Mouse (Mus musculus) activated CD4-positive, CD25-positive, alpha-beta regulatory T cell, adult 4 months (primary cell): ENCODE results near the gene Pin4. TPM values are rescaled to one million over a fixed set of nuclear protein-coding genes. Genes with fewer than 3 reads are reported as not detected.
A peak's percentile ranks its signal among the peaks of the same experiment; 100 is the strongest.

ENCODE experiments used
- ATAC-seq: one replicate; pipeline ENCODE4 v1.8.0; 2017
- polyA plus RNA-seq, 2 experiments: library from polyadenylated mRNA; unstranded; fragments of 100-300 nt; shearing (Covaris generic); gene quantifications; one replicate each; pipeline ENCODE4 v1.2.1; 2017

Gene Pin4
- polyA plus RNA-seq, 2 experiments from 2014 or later, result 37.4 to 63.2 TPM

DNA sequence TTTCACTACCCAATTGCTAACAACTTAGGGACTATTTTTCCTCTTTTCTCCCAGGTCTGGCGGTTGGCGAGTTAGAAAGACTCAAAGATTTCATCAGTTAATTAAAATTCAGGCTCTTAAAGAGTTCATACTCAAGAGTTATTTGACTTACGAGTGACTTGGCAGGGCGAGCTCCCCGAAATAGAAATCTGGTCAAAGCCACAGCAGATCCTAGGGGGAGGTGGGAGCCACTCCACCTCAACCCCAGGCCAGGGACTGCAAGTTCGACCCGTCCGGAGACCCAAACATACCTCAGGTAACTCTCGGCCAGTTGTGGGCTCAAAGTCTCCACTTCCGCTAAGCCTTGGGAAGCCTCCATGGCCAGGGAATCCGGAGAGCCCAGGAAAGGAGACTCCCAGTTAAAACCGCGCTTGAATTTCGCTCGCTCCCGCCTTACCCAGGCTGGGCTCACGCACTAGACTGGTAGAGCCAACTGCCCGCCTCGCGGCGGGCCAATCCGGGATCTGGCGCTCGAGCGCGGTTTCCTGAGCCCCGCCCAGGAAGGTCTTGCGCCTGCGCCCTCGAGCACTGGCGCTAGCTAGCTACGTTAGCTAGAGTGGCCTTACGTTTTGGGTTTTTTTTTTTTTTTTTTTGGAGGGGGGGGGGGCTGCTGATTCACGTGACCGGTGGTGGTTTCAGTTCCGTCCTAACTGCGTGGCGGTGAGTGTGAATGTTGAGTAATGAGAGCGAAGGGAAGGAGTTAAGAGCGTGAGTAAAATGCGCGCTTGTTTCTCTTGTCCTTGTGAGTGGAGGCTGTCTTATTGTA, 37.6 kb downstream of the Pin4 start, which contains the start of gene Ercc6l:
Gene Ercc6l (minus strand): TSS at position 474 of the 805 bp plus-strand sequence.
- peak; percentile 95 for ATAC-seq

DNA sequence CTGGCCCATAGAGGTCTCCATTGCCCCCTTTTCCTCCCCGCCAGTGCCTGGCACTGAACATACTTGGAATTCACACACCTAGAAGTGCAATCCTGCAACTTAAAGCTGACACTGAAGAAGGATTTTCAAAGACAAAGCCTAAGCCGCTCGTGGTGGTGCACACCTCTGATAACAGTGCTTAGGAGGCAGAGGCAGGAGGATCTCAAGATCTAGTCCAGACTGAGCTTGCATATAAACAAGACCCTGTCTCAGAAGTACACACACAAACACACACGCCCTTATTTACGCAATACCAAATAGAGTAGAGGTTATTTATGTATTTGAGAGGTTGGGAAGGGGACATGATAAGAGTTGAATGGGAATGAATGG, 38.2 kb downstream of the Pin4 start:
- ATAC-seq, result peak; percentile 2

DNA sequence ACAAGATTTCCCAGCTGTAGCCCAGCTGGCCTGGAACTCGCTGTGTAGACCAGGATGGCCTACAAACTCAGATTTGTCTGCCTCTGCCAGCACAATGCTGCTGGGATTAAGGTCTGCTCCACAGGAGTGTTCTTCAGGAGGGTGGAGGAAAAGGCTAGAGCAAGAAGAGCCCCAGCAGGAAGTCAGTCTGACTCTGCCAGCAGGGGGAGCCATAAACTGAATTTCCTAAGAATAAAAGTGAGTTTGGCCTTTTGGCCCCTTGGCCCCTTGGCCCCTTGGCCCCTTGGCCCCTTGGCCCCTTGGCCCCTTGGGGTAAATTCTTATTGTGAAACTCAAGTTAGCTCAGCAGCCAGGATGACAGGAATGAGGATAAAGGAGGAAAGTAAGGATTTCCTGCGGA, 40.5 kb downstream of the Pin4 start:
- ATAC-seq, result no peak

DNA sequence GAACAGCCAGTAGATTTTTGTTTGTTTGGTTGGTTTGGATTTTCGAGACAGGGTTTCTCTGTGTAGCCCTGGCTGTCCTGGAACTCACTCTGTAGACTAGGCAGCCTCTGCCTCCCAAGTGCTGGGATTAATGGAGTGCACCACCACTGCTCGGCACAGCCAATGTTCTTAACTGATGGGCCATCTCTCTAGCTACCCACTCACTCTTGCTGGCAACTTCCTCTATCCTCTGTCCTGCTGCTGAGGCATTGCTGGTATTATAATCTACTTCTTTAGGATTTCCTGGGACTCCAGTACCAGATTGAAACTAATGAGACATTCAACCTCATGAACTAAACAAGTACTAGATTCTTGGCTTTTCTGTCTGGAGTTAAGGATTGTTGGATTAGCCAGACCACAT, 41.3 kb downstream of the Pin4 start:
- ATAC-seq, result no peak

DNA sequence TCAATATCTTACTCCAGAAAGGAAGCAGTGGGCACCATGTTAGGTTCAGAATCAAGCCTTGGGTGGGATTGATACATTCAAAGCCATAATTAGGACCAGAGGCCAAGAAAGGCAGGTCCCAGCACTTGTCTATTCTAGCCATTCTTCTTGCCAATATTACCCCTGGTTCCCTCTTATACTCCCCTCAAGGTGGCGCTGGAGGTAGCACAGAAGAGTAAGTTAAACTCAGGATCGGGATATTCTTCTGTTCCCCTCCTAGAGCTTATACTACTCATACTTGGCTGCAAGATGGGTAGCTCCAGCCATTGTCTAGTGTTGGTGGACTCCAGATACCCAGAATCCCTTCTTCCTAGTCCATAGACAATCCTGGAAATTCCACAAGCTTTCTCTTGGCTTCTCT, 43.8 kb downstream of the Pin4 start:
- ATAC-seq, result no peak

DNA sequence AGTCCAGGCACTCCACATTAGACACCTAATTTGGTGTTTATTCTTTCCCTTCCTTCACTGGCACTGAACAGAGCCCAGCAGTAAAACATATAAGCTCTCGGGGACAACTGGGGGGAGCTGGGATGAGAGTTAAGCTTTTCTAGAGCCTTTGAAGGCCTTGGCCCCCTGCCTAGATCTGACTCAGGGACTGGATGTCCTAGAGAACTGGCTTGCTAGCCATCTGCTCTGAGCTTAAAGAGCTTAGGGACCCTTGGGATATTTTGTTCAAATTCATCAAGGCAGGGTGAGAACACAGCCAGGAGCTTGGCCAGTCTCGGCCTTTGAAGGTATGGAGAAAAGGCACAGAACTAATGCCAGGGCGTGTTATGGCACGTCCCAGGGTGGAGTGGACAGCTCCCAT, 44.3 kb downstream of the Pin4 start:
- ATAC-seq, result no peak

DNA sequence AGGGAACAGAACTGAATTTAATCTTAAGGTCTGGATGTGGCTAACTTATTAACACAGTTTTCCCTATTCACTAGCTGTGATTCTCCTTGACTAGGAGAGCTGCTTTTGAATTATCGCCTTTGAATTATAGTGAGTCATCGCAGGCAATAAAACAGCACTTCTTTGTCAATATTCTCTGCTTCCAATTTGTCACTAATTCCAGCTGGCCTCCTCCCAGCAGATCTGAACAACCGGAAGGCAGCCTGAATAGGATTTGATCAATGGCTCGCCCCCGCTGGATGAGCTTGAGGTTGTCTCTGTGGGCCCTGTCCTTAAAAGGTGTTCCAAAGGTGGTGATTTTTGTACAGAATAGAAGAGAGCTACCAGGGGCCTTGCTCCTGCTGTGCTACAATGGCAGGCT, 47.3 kb downstream of the Pin4 start:
- ATAC-seq, result no peak

DNA sequence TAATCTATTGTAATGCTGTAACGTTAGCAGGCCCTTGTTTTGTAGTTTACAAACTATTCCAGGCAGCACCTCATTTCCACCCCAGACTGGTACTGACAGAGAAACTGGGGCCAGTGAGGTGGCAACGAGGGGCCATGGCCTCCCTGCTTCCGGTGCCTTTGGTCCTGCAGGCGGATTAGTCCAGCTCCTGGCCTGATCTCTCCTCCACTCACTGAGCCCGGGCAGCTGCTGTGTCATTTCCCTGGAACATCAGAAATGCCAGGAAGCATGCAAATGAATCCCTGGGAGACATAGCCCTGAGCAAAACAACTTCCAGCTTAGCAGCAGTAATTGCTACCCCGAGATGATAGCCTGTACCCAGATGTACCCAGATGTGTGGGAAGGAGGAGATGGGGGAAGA, 47.7 kb downstream of the Pin4 start:
- no peak for ATAC-seq

DNA sequence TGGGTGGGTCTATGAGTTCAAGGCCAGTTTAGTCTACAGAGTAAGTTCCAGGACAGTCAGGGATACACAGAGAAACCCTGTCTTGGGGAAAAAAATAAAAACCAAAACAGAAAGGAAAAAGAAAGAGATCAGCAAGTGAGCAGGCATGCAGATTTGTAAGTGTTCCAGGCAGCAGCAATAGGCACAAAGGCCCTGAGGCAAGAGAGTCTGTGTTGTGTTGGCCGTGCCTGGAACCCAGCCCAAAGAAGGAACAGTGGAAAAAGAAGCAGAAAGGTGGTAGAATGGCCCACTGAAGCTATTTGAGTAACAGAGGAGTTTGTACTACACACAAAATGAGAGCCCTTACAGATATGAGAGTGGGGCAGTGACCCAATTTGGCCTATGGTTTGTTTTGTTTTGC, 50.5 kb downstream of the Pin4 start:
- ATAC-seq, result no peak

DNA sequence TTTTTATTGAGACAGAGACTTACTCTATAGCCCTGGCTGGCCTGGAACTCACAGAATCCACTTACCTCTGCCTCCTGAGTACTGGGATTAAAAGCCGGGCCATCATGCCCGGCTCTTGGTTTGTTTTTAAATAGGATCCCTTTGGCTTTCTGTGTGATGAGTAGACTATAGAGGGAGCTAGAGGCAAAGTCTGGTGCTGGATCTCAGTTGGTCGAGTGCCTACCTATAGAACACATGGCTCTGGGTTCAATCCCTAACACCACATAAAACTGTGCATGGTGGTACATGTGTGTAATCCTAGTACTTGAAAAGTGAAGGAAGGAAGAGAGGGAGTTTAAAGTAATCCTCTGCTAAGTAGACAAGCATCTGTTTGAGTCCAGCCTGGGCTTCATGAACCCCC, 50.9 kb downstream of the Pin4 start:
- no peak for ATAC-seq

DNA sequence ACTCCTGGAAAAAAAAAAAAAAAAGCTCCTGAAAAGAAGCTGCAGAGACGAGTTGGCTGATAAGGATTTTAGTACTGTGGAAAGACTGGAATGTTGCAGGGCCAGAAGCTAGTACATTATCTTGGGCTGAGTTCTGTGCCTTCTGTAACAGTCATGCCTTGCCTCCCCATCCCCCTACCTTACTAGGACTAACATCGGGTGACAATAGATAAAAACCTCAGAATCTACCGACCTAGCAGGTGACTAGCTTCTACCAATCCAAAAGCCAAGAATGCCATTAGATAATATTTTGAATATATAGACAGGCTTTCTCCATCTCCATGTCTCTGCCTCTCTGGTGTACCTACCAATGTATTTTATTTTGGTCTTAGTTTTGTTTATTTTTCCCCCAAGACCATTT, 51.7 kb downstream of the Pin4 start:
- no peak for ATAC-seq

DNA sequence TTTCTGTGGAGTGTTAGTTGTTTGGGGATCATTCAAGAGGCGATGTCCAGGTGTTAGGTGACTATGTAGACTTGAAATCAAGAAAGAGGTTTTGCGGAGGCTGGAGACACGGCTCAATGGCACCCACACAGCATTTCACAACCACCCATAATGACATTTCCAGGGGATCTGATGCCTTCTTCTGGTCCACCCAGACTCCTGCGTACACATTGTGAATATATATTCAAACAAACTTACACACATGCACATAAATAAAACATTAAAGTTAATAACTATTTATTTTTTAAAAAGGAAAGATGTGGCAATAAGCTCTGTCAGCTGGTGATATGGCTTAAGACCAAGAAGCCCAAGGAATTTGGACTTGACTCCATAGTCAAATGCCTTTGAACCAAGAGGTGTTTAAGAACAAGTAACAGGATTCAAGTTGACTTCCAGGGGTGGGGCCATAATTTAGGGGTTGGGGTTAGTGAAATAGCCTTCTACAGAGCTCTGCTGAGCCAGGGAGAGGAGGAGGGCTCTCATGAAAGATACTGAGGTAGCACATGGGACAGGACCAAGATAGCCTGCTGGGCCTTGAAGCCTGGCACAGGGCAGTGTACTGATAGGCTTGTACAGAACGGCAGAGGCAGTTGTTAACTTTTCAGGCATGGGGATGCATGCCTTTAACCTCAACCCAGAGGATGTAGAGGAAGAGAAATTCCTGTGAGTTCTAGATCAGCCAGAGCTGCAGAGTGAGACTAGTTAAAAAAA, 56.5 kb downstream of the Pin4 start:
- ATAC-seq, result no peak

Other genes with a start within 250 kb of the Pin4 start
- gene Rtl5, start 48.1 kb upstream of the Pin4 start, polyA plus RNA-seq, result 1 to 10 TPM in 1 of 2 experiments, under 1 TPM in 1; 0.48 to 1.0 TPM
- 1 to 10 TPM; 3.1 to 4.9 TPM for gene Ercc6l, start 37.6 kb downstream of the Pin4 start, polyA plus RNA-seq
- gene Rps4x, start 69.9 kb downstream of the Pin4 start, polyA plus RNA-seq, result 1,000 to 10,000 TPM; 1,905 to 1,954 TPM
- under 1 TPM in 1 of 2 experiments, not detected in 1; 0.37 TPM for gene Cited1, start 132.7 kb downstream of the Pin4 start, polyA plus RNA-seq